Mouse (Mus musculus) heart, embryonic 15.5 days (tissue): ENCODE measurements around the gene Syp. TPM values are rescaled to one million over a fixed set of nuclear protein-coding genes. Genes with fewer than 3 reads are reported as not detected.

Experiments used
- ATAC-seq: fragments of 200-750 bp; cut with Nextera tagmentation; replicated peaks from 2 replicates; pipeline ENCODE4 v1.8.0; 2017; ENCODE audit warnings: low read depth, moderate TSS enrichment; ENCODE audit not compliant: insufficient number of reproducible peaks, insufficient read depth, low FRiP score
- H3K27ac ChIP-seq: fragments of 300-500 bp; sonication (generic); 2 replicates; pipeline ENCODE4 v1.5.1; 2015; ENCODE audit warnings: mild to moderate bottlenecking, inconsistent platforms
- H3K27me3 ChIP-seq: fragments of 300-500 bp; sonication (generic); 2 replicates; pipeline ENCODE4 v1.6.1; 2015; ENCODE audit warnings: inconsistent platforms
- H3K36me3 ChIP-seq: fragments of 300-500 bp; sonication (generic); 2 replicates; pipeline ENCODE4 v1.6.1; 2015; ENCODE audit warnings: mild to moderate bottlenecking, inconsistent platforms
- H3K4me1 ChIP-seq: fragments of 300-500 bp; sonication (generic); replicated peaks from 2 replicates; pipeline ENCODE4 v1.6.1; 2015; ENCODE audit warnings: inconsistent platforms
- H3K4me2 ChIP-seq: fragments of 300-500 bp; sonication (generic); 2 replicates; pipeline ENCODE4 v1.6.1; 2015; ENCODE audit warnings: inconsistent platforms, mild to moderate bottlenecking, moderate library complexity
- H3K4me3 ChIP-seq: fragments of 300-500 bp; sonication (generic); 2 replicates; pipeline ENCODE4 v1.5.1; 2015; ENCODE audit warnings: mild to moderate bottlenecking, inconsistent platforms
- H3K9ac ChIP-seq: fragments of 300-500 bp; sonication (generic); 2 replicates; pipeline ENCODE4 v1.6.1; 2015; ENCODE audit warnings: mild to moderate bottlenecking, inconsistent platforms
- H3K9me3 ChIP-seq: fragments of 300-500 bp; sonication (generic); replicated peaks from 2 replicates; pipeline ENCODE4 v1.6.1; 2016; ENCODE audit warnings: inconsistent platforms
- WGBS: fragments of 180-500 bp; shearing (Covaris S2); methylation state at CpG from one replicate; pipeline ENCODE4 v1.1.7; 2015; ENCODE audit warnings: mixed read lengths; 5-methylcytosine and 5-hydroxymethylcytosine counted together
- polyA plus RNA-seq: library from polyadenylated mRNA; unstranded; fragments of >200 nt; fragmentation: Nextera tagmentation; extraction: Ambion mirVana; gene quantifications from 2 replicates; pipeline ENCODE4 v1.2.1, GENCODE M21; 2015

Gene Syp
- polyA plus RNA-seq, 1 experiment from 2014 or later, result 0.64 TPM

DNA sequence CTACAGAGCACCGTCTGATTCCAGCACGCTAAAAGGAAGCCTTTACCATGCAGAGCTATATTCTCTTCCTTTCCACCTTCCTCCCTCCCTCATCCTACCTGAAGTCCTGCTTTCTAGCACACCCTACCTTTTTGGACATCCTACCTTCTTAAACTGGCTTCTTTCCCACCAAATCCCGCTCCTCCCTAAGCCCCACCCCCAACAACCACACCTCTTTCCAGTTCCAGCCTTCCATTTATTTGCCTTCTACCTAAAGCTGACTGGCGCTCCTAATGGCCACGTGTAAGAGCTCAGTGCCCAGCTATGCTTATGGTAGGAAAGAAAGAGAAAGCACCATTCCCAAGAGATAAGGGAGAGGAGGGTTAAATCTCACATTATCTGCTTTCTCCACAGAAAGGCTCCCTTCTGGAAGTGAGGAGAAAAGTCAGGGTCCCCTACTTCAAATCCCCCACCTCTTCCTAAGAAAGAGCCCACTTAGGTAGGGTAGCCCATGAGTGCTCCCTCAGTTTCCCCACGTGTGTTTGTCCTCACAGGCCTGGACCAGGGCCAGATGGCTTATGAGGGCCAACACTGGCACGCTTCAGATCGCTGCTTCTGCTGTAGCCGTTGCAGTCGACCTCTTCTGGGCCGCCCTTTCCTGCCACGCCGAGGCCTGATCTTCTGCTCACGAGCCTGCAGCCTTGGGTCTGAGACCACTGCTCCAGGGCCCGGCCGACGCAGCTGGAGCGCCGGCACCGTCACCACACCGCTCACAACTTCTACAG lies 27.6 kb downstream of the Syp start:
- no peaks in the 10 kb centered on the region for H3K9me3 ChIP-seq
- 70% methylated on average over 21 of the region's 21 CpGs for WGBS
- H3K4me2 ChIP-seq, result no peak overlapping the region
- peaks cover 12% of the 10 kb centered on the region for H3K36me3 ChIP-seq
- no peak overlapping the region for H3K27ac ChIP-seq
- peaks cover 5% of the 10 kb centered on the region; the same call in 1 of the 2 replicates for H3K4me1 ChIP-seq
- H3K4me3 ChIP-seq, result no peak overlapping the region
- no peak overlapping the region for H3K9ac ChIP-seq
- ATAC-seq, result no peak
- H3K27me3 ChIP-seq, result no peaks in the 10 kb centered on the region

DNA sequence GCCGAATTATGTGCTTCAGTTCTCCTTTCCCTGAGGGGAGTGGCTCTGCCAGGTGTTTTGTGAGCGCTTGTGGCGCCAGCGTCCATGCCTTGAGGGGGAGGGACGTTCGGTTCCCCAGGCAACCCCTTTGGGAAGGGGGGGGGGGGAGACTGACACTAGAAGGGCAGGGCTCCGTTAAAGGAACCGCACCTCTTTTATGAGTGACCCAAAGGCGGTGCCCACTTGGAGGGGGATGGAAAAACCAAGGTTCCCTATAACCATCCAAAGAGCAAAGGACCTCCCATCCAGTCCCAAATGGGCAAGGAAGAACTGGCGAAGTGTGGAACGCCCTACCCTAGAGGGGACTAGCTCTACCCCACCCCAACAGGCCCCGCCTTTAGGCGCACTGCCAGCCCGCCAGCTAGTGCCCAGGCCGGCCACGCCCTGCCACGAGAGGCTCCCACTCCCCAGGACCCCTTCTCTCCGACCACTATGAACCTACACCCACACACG lies 32.2 kb downstream of the Syp start:
- no peaks in the 10 kb centered on the region for H3K27me3 ChIP-seq
- ATAC-seq, result peak; percentile 73
- 11% methylated on average over 16 of the region's 19 CpGs for WGBS
- peaks cover 23% of the 10 kb centered on the region for H3K4me1 ChIP-seq
- H3K9ac ChIP-seq, result peak overlapping the region; percentile 63
- H3K27ac ChIP-seq, result peak overlapping the region; percentile 84
- peak overlapping the region; percentile 63 for H3K4me2 ChIP-seq
- peaks cover 12% of the 10 kb centered on the region for H3K36me3 ChIP-seq
- H3K4me3 ChIP-seq, result peak overlapping the region; percentile 65
- H3K9me3 ChIP-seq, result no peaks in the 10 kb centered on the region

DNA sequence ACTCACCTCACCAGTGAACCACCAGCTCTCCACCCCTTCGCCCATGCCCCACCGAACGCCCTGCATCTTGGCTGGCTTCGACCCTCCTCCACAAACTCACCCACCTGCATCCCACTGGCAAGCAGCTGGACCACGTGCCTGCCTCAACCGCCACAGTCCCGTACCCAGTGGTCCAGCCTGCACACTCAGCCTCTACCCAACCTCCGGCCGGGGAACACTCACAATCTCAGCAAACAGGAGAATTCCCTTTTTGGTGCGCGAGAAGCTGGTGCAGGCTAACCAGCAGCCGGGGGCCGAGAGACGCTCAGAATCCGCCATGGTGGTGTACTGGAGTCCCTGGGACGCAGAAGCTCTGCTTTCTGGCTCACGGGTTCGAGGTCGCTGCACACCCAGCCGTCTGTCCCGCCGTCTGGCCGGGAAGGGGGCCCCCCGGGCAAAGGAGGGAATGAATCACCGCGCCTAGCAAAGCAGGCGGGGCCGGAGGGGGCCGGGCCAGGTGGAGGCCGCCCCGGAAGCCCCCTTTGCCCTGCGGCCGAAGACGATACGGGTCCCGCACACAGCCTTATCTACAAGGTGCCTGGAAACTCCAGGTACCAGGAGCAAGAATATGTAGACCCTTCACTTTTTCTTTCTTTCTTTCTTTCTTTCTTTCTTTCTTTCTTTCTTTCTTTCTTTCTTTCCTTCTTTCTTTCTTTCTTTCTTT lies 32.8 kb downstream of the Syp start, which contains the start of gene Plp2:
Plp2 (minus strand) TSS at position 470 of the 703 bp plus-strand sequence.
- Histone ChIP-seq H3K4me1 (peaks cover 23% of the 10 kb centered on the region), H3K9me3 (no peaks in the 10 kb centered on the region), H3K27me3 (no peaks in the 10 kb centered on the region), H3K36me3 (peaks cover 12% of the 10 kb centered on the region), H3K4me3 (peak within 1 kb of the TSS; percentile 65), H3K4me2 (peak within 1 kb of the TSS; percentile 63), H3K27ac (peak within 1 kb of the TSS; percentile 84), H3K9ac (peak within 1 kb of the TSS; percentile 63)
- WGBS, result 16% methylated on average over 30 of the region's 36 CpGs
- ATAC-seq, result peak; percentile 38

DNA sequence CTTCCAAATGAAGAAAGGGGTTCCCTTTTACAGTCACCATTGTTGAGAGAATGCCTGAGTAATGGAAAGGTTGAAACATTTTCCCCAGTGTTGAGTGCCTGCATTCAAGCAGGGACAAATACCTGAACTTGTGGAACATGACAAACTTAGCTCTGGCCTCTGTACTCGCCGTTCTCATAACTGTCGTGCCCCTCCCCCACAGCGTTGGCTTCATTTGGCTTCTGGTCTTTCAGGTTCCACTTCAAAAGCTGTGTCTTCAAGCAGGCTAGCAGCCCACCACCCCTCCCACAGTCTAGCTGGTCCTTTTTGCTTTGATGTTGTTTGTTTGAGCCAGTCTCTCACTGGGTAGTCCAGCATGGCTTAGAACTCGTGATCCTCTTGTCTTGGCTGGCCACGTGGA lies 34.5 kb downstream of the Syp start:
- Histone ChIP-seq H3K4me1 (peaks cover 23% of the 10 kb centered on the region), H3K27ac (no peak overlapping the region), H3K9me3 (no peaks in the 10 kb centered on the region), H3K9ac (no peak overlapping the region), H3K36me3 (peaks cover 6% of the 10 kb centered on the region), H3K4me3 (no peak overlapping the region), H3K27me3 (no peaks in the 10 kb centered on the region), H3K4me2 (no peak overlapping the region)
- 29% methylated on average over 6 of the region's 6 CpGs for WGBS
- ATAC-seq, result no peak

DNA sequence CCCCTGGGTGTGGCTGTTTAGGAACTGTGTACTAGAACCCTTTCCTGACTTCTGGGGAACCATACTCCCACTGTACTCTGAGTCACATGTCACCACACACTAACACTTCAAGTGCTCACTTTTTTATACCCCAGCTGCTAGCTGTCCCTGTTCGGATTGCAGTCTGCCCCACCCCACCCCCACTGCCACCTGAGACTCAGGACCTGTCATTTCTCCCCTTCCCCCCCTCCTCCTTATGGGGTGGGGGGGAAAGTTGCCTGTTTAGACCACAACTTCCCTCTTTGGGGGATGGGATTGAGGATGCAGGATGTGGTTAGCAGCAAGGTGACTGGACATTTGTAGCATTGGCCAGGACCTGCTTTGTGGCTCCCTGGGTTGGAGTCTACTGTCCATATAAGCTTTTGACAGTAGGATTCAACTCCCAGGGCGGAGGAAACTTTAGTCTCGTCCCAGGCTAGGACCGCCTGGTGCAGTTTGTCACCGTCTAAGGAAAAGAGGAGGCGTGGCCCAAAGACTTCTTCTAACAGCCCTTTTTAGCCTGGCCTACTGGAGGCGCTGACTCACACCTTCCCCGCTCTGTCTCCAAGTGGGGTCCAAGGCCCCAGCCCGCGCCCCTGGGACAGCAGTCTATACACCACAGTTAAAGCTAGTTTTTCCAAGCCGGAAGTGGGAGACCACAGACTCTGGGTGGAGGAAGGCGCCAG lies 35.5 kb downstream of the Syp start:
- Histone ChIP-seq H3K9ac (no peak overlapping the region; the same call in 1 of the 2 replicates), H3K27me3 (no peaks in the 10 kb centered on the region), H3K4me2 (peak overlapping the region; percentile 72), H3K4me3 (peak overlapping the region; percentile 42), H3K36me3 (peaks cover 4% of the 10 kb centered on the region), H3K27ac (peak overlapping the region; percentile 42), H3K9me3 (no peaks in the 10 kb centered on the region), H3K4me1 (peaks cover 23% of the 10 kb centered on the region)
- WGBS, result 25% methylated on average over 12 of the region's 12 CpGs
- peak; percentile 19; the same call in 1 of the 2 replicates for ATAC-seq

DNA sequence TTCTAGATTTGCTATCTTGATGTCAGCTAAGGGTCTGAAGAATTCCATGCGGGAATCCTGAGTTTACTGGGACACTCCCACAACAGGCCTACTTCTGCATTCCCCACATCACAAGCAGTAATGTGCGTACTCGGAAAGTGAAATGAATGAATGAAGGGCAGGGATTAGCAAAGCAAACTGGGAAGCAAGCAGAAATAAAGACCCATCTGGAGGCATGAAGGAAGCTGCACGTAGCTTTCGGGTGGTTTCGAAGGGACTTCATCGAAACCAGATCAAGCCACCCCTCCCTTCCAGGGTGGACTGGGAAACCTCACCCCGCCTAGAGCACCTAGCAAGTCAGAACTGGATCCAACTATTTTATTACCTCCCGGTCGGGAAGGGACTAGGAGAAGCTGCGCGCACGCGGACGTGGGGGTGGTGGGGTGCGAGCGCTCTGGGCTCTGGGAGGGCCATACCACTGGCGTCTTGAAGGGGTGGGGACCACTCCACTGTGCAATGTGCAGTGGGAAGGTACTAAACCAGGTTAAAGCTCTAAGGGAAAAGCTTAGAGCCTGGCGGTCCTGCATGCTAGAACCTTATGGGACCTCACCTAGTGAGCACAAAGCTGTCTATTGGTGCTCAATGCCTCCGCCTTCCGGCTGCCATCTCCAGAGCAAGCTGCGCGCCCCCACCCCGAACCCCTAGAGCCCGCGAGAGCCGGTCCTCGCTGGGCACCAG lies 36.2 kb downstream of the Syp start:
- H3K4me1 ChIP-seq, result peaks cover 23% of the 10 kb centered on the region
- peak overlapping the region; percentile 44 for H3K9ac ChIP-seq
- H3K27ac ChIP-seq, result peak overlapping the region; percentile 42; the same call in 1 of the 2 replicates
- H3K9me3 ChIP-seq, result no peaks in the 10 kb centered on the region
- H3K27me3 ChIP-seq, result no peaks in the 10 kb centered on the region
- ATAC-seq, result no peak
- no peaks in the 10 kb centered on the region for H3K36me3 ChIP-seq
- H3K4me3 ChIP-seq, result peak overlapping the region; percentile 42
- 21% methylated on average over 28 of the region's 28 CpGs for WGBS
- peak overlapping the region; percentile 72 for H3K4me2 ChIP-seq

DNA sequence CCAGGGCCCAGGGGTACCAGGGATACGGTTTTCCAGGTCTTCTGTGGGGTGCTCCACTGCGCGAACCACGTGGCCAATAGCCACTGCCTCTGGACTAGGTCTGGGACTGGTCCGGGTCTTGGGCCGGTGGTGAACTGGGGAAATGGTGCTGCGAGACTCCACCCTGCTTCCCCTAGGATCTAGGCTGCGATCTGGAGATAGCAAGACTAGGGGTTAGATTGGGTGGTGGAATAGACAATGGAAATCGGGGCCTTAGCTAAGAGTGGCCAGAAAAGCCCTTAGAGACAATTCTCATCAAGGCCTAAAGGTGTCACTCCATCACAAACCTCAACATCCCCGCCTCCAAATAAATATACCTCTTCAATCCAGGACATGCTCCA lies 36.7 kb downstream of the Syp start:
- Histone ChIP-seq H3K9ac (peak overlapping the region; percentile 44), H3K4me3 (peak overlapping the region; percentile 42), H3K27ac (peak overlapping the region; percentile 42; the same call in 1 of the 2 replicates), H3K36me3 (no peaks in the 10 kb centered on the region), H3K27me3 (no peaks in the 10 kb centered on the region), H3K9me3 (no peaks in the 10 kb centered on the region), H3K4me1 (peaks cover 23% of the 10 kb centered on the region), H3K4me2 (peak overlapping the region; percentile 72)
- 23% methylated on average over 10 of the region's 10 CpGs for WGBS
- ATAC-seq, result no peak

DNA sequence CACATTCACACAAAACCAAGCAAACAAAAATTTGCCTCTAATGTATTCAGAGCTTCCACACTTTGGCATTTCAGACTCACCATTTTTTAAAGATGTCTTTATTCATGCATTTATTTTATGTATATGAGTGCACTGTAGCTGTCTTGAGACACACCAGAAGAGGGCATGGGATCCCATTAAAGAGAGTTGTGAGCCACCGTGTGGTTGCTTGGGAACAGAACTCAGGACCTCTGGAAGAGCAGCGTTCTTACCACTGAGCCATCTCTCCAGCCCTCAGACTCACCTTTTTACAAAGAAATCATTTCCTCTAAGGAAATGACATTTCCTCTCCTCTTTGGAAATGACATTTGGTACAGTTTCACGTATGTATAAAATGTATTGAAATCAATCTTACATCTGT lies 40.7 kb downstream of the Syp start:
- 39% methylated on average over 3 of the region's 3 CpGs for WGBS
- no peak for ATAC-seq
- Histone ChIP-seq H3K9ac (no peak overlapping the region), H3K36me3 (no peaks in the 10 kb centered on the region), H3K4me1 (peaks cover 10% of the 10 kb centered on the region), H3K27me3 (no peaks in the 10 kb centered on the region), H3K27ac (no peak overlapping the region), H3K9me3 (no peaks in the 10 kb centered on the region), H3K4me2 (no peak overlapping the region), H3K4me3 (no peak overlapping the region)

DNA sequence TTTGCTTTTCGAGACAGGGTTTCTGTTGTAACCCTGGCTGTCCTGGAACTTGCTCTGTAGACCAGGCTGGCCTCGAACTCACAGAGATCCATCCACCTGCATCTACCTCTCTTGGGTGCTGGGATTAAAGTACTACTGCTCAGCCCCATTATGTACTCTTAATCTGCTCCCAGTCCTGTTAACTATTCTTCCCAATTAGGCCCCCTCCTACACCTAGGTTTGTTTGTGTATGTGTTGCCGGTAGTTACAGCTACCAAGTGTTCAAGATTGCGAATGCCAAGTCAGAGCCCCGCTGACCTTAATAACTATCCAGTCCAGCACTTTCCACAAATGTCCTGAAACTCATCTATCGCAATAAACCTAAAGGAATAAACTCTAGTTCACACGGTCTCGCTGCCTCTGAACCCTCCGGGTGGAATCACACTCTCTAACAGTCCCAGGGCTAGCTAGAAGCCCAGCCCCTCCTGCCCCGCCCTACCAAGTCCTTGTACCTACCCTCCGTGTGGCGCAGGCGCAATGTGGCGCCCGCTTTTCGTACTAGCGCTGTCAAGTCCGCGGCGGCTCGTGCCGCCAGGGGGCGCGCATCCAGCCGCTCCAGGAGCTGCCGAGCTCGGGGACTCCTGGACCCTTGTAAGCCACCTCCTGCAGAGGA lies 41.3 kb downstream of the Syp start:
- WGBS, result 15% methylated on average over 26 of the region's 27 CpGs
- H3K36me3 ChIP-seq, result no peaks in the 10 kb centered on the region
- H3K9me3 ChIP-seq, result no peaks in the 10 kb centered on the region
- peak overlapping the region; percentile 33 for H3K9ac ChIP-seq
- H3K4me3 ChIP-seq, result peak overlapping the region; percentile 37
- H3K27ac ChIP-seq, result peak overlapping the region; percentile 66
- H3K4me2 ChIP-seq, result peak overlapping the region; percentile 63
- H3K27me3 ChIP-seq, result no peaks in the 10 kb centered on the region
- peak; percentile 91 for ATAC-seq
- H3K4me1 ChIP-seq, result peaks cover 5% of the 10 kb centered on the region; the same call in 1 of the 2 replicates

DNA sequence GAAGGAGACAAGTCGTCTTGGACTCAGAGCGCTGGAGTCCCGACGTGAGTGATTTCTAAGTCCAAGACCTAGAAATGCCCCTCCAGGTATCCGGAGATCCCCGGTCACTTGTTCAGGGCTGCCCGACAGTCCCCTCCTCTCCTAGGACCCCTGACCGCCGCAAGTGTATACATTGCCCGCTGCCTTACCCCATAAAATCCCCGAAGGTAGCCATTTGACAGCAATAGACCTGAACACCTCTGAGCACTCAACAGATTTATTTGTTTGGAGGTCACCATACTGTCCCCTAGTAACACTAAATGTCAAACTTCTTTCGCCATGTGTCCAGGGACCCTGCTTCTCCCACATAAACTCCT lies 41.8 kb downstream of the Syp start:
- no peak for ATAC-seq
- Histone ChIP-seq H3K27me3 (no peaks in the 10 kb centered on the region), H3K9me3 (no peaks in the 10 kb centered on the region), H3K4me2 (peak overlapping the region; percentile 63), H3K36me3 (no peaks in the 10 kb centered on the region), H3K27ac (no peak overlapping the region), H3K4me3 (peak overlapping the region; percentile 37), H3K9ac (peak overlapping the region; percentile 33), H3K4me1 (no peaks in the 10 kb centered on the region)
- WGBS, result 22% methylated on average over 12 of the region's 12 CpGs
